Mouse (Mus musculus) lung, adult 2 months (tissue): Measurements from ENCODE around the gene Tmem120a. TPM values are rescaled to one million over a fixed set of nuclear protein-coding genes. Genes with fewer than 3 reads are reported as not detected.

ENCODE experiments used
- DNase-seq: peaks from one replicate; pipeline ENCODE4 v3.0.0; 2022
- H3K4me1 ChIP-seq: fragments of 200-500 bp; 2 replicates; pipeline ENCODE4 v1.6.1; 2011; ENCODE audit warnings: low read length; ENCODE audit not compliant: control insufficient read depth, insufficient read depth
- H3K4me3 ChIP-seq: fragments of 200-500 bp; replicated peaks from 2 replicates; pipeline ENCODE3; 2011; ENCODE audit warnings: low read depth, mild to moderate bottlenecking, control low read depth, low read length; ENCODE audit errors: extremely low read depth
- CTCF ChIP-seq: fragments of 200-500 bp; IDR thresholded peaks from 2 replicates; pipeline ENCODE4 v1.5.1; 2011; ENCODE audit warnings: mild to moderate bottlenecking, low read length, control low read depth; ENCODE audit not compliant: insufficient read depth
- POLR2A ChIP-seq: fragments of 200-500 bp; IDR thresholded peaks from 2 replicates; pipeline ENCODE4 v1.6.1; 2011; ENCODE audit warnings: low read depth, mild to moderate bottlenecking, control low read depth, low read length, borderline replicate concordance; ENCODE audit errors: extremely low read depth
- WGBS: fragments of 180-500 bp; shearing (Covaris S2); methylation state at CpG from one replicate; pipeline ENCODE4 v1.1.7; 2018; 5-methylcytosine and 5-hydroxymethylcytosine counted together
- polyA plus RNA-seq: library from polyadenylated mRNA; depleted of rRNA; stranded (reverse); fragments of >200 nt; gene quantifications from 2 replicates; pipeline ENCODE4 v1.2.3, GENCODE M21; 2012; rRNA removed

The Tmem120a gene
- polyA plus RNA-seq, 1 experiment, result 24.6 TPM

DNA sequence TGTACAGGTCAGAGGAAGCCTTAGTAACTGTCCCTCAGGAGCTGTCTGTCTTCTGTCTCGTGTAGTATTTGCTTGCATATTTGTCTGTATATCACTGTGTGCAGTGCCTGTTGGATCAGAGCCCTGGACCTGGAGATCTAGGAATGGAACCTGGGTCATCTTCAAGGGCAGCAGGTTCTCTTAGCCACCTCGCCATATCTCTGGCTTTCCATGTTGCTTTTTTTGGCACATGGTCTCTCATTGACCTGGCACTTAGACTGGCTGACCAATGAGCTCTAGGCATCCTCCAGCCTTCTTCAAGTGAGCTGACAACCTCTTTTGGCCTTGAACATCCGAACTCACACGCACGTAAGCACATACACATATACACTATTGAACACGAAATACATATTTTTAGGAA is 42.1 kb downstream of the Tmem120a start:
- DNase-seq, result no peak

GRCm38 (mm10) chr5:135701601-135702000 is 42.6 kb downstream of the Tmem120a start:
- TF ChIP-seq POLR2A, result no peak
- TF ChIP-seq CTCF, result no peak
- WGBS, result 96% methylated on average over 4 of the region's 4 CpGs

More for the DNA sequence above, 42.1 kb downstream of the Tmem120a start:
- TF ChIP-seq CTCF, result no peak
- TF ChIP-seq POLR2A, result no peak
- Histone ChIP-seq H3K4me3 (no peak overlapping the region), H3K4me1 (peaks cover 28% of the 10 kb centered on the region)
- WGBS, result 53% methylated on average over 6 of the region's 6 CpGs

GRCm38 (mm10) chr5:135697711-135698111 is 46.5 kb downstream of the Tmem120a start:
- peak; percentile 56 for DNase-seq
- 22% methylated on average over 5 of the region's 5 CpGs for WGBS
- TF ChIP-seq CTCF (no peak), POLR2A (no peak)
- no peak overlapping the region for H3K4me3 ChIP-seq
- H3K4me1 ChIP-seq, result peaks cover 30% of the 10 kb centered on the region

More at GRCm38 (mm10) chr5:135701601-135702000, 42.6 kb downstream of the Tmem120a start:
- H3K4me1 ChIP-seq, result peaks cover 30% of the 10 kb centered on the region
- no peak for DNase-seq
- H3K4me3 ChIP-seq, result no peak overlapping the region

DNA sequence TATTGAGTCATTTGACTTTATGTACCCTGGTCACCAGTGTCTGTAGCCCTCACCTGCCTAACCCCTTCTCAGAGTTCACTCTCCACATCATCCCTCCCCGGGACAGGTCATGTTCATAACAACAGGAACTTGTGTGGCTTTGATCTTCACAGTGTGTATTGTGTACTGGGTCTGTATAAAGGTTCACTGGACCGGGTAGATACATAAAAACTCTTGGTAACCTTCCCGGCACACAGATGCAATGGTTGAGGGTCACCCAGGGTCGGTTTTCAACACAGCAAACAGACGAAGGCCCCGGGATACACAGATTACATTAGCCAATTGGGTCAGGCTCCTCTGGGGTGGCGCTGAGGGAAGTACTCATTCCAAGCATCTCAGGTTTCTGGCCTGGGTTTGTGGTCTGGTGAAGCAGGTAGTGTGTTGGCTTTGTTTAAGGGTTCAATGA is 48.9 kb downstream of the Tmem120a start:
- H3K4me1 ChIP-seq, result peaks cover 29% of the 10 kb centered on the region
- no peak overlapping the region for H3K4me3 ChIP-seq
- 31% methylated on average over 7 of the region's 7 CpGs for WGBS
- no peak for TF ChIP-seq CTCF
- no peak for TF ChIP-seq POLR2A
- DNase-seq, result no peak

DNA sequence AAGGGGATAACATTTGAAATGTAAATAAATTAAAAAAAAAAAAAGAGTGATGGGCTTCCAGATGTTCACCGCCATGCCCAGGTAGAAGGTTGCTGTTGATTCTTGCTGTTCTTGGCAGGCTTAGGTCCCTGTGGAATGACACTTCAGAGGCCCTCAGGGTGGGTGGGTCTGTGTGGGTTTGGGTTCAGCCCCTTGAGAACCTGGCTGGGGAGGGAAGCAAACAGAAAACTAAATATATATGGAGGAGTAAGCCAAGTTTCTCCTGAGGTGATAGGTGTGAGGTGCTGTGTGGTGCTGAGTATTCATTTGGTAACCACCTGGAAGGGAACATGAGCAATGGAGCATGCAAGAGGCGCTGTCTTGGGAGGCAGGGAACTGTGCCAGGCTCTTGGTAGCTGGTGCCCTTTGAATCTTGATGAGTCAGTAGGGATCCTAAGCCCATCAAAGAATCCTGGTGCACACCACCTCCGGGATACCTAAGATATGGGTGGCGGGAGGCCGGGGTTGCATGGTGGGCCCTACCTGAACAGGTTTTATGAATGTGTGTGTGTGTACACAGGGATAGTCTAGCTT is 50.9 kb downstream of the Tmem120a start:
- H3K4me1 ChIP-seq, result peaks cover 24% of the 10 kb centered on the region

GRCm38 (mm10) chr5:135691266-135691665 is 53.0 kb downstream of the Tmem120a start:
- Histone ChIP-seq H3K4me3 (peak overlapping the region; percentile 16), H3K4me1 (peaks cover 19% of the 10 kb centered on the region)
- WGBS, result 24% methylated on average over 4 of the region's 4 CpGs
- no peak for DNase-seq
- TF ChIP-seq CTCF (no peak), POLR2A (0 out of 2 replicates have a peak, but pooled peaks have one; percentile 10)

More for the DNA sequence above, 50.9 kb downstream of the Tmem120a start:
- TF ChIP-seq POLR2A (no peak), CTCF (no peak)
- DNase-seq, result no peak
- no peak overlapping the region for H3K4me3 ChIP-seq
- WGBS, result 79% methylated on average over 5 of the region's 5 CpGs

DNA sequence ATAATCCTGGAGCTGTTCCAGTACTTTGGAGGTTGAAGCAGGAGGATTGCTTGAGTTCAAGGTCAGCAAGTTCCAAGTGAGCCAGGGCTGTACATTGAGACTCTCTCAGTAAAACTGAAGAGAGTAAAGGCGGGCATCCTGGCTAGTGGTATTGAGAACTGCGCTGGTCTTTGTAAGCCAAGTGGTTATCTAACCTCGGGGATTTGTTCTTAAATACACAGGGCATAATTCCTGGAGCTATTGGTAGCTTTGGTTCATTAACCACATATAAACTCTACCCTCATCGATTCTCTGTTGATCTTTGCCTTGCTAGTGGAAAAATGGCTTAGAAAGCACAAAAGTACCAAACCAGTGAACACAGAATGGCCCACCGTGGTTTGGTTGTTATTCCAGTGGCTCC is 53.8 kb downstream of the Tmem120a start:
- peak overlapping the region; percentile 70 for H3K4me3 ChIP-seq

More for the DNA sequence above, 53.8 kb downstream of the Tmem120a start:
- 67% methylated on average over 5 of the region's 5 CpGs for WGBS
- peaks cover 19% of the 10 kb centered on the region for H3K4me1 ChIP-seq
- TF ChIP-seq CTCF (no peak), POLR2A (no peak)
- DNase-seq, result no peak

Other genes with a start within 250 kb of the Tmem120a start
- gene Hip1, start 199.3 kb downstream of the Tmem120a start, polyA plus RNA-seq, result 53.8 and 66.9 TPM in 2 replicates
- not detected in 2 replicates for gene Ccl26, start 180.9 kb downstream of the Tmem120a start, polyA plus RNA-seq
- gene Ccl24, start 171.4 kb downstream of the Tmem120a start, polyA plus RNA-seq, result 1.6 and 1.8 TPM in 2 replicates
- gene Rhbdd2, start 111.8 kb downstream of the Tmem120a start, polyA plus RNA-seq, result 39.9 and 50.7 TPM in 2 replicates
- 487 and 521 TPM in 2 replicates for gene Por, start 74.4 kb downstream of the Tmem120a start, polyA plus RNA-seq
- 1.1 and 1.4 TPM in 2 replicates for gene Styxl1, start 33.9 kb upstream of the Tmem120a start, polyA plus RNA-seq
- 257 and 344 TPM in 2 replicates for gene Mdh2, start 34.0 kb upstream of the Tmem120a start, polyA plus RNA-seq
- gene Srrm3, start 62.4 kb upstream of the Tmem120a start, polyA plus RNA-seq, result 0.06 and 0.14 TPM in 2 replicates
- gene Hspb1, start 143.5 kb upstream of the Tmem120a start, polyA plus RNA-seq, result 541 and 589 TPM in 2 replicates
- 66.2 and 80.3 TPM in 2 replicates for gene Ywhag, start 190.2 kb upstream of the Tmem120a start, polyA plus RNA-seq
- 3.6 and 3.9 TPM in 2 replicates for gene Ssc4d, start 230.1 kb upstream of the Tmem120a start, polyA plus RNA-seq
- gene Zp3, start 235.7 kb upstream of the Tmem120a start, polyA plus RNA-seq, result 0.08 TPM in 1 of 2 replicates, not detected in the other